Mouse (Mus musculus): Measurements from ENCODE around the gene Lgi4. TPM values are rescaled to one million over a fixed set of nuclear protein-coding genes. Genes with fewer than 3 reads are reported as not detected.
A peak's percentile ranks its signal among the peaks of the same experiment; 100 is the strongest.

Lgi4 gene
- total RNA-seq, 2 experiments from 2014 or later: 24.2 to 24.9 TPM

DNA sequence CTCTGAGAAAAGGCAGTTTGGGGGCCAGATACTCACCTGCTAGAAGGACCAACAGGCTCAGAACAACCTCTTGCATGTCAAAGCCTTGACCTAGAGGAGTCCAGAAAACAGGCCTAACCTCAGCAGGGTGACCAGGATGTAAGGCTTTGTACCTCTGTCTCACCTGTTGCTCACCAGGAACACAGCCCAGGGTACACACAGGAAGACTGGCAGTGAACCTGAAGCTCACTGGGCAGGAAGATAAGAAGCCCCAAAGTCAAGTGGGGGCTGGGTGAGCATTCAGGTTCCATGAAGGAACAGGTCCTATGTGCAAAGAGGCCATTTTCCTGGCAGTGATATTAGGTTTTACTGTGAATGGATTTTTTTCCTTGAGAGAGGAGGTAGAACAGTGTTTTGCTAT lies 14.4 kb downstream of the Lgi4 start:
- DNase-seq (ENCODE audit: low spot score in 2 of 2): no peak
- intact Hi-C loops (cut with DNase I): no loop called here

GRCm38 (mm10) chr7:31074061-31074712 lies 15.0 kb downstream of the Lgi4 start:
- intact Hi-C loops (cut with DNase I): no loop called here
- peak in 1 of 2 experiments; percentile 58 for DNase-seq (ENCODE audit: low spot score in 2 of 2)

DNA sequence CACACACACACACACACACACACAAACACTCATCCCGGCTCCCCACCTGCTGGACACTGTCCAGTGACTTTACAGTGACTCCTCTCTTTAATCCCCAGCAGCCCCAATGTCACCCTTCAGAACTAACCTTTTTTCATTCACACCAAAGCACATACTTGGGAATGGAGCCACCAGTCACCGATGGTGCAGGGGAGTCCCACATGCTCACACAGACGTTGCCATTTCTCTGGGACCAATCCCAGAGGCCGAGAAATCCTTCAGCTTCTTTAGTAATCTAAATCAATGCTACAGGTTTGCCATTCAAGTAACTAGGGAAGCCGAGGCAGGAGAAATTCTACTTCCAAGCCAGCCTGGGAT lies 15.5 kb downstream of the Lgi4 start:
- intact Hi-C loops (cut with DNase I): no loop called here
- DNase-seq (ENCODE audit: low spot score in 2 of 2): peak in 1 of 2 experiments; percentile 64

DNA sequence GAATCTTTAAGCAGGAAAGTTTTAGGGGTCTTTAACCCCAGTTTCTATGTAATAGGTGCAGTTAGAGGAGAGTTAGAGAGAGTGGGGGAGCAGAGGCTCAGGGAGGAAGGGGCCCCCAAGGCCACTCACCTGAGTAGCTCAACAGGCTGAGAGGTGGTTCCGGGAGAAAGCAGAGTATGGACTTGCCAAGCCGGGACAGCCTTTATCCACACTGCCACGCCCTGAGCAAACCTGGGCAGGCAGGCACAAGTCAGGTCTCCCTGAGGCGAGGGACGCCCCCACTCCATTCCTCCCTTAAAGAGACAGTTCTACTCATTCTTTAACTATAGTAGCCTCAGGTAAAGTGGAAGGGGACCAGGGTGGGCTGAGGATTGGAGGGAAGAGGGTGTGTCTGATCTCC lies 17.4 kb downstream of the Lgi4 start, which contains the start of gene Fxyd3:
Gene Fxyd3, minus strand, starts transcription at position 213 of the 400 bp plus-strand sequence.
- intact Hi-C loops (cut with DNase I): no loop called here

DNA sequence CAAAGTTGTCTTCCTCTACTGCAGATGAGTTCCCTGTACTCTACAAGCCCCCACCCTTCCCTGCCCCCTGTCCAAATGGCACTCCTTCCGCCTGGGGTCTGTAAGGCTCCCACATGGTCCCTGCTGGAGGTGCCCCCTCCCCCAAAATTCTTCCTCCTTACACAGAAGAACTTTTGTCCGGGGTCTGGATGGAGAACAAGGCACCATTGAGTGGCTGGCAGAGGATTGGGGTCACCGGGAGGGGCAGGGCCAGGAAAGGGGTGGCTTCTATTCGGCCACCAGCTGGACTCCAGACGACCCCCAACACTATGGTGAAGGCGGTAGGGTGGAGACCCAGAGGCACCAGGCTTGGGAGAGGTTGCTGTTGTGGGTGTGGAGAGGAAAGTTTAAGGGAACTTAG lies 18.3 kb downstream of the Lgi4 start:
- DNase-seq (ENCODE audit: low spot score in 2 of 2): peak in 1 of 2 experiments; percentile 51
- intact Hi-C loops (cut with DNase I): no loop called here

More for the DNA sequence above, 17.4 kb downstream of the Lgi4 start, which contains the start of gene Fxyd3:
- DNase-seq (ENCODE audit: low spot score in 2 of 2): no peak

GRCm38 (mm10) chr7:31077885-31078445 lies 18.8 kb downstream of the Lgi4 start:
- DNase-seq (ENCODE audit: low spot score in 2 of 2): peak; percentile 71 to 86
- intact Hi-C loops (cut with DNase I): loop anchor here (1.0 kb wide), 1 partner anchor 19 kb away; the partner anchor contains the start of gene Lgi4

DNA sequence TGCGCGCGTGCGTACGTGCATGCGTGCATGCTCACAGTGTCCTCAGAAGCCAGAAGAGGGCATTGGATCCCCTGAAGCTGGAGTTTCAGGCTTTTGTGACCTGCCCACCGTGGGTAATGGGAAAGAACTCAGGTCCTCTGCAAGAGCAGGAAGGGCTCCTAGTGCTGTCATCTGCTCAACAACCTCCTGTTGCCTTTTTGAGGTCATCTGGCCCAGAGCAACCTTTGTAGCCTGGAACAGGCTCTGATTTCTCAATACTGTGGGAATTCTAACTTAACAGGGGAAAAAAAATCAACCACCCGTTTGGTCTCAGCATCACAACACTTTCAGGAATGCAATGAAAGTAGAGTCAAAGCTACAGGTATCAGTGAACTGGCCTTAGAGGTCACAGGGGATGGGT lies 20.5 kb downstream of the Lgi4 start:
- intact Hi-C loops (cut with DNase I): no loop called here

GRCm38 (mm10) chr7:31080611-31081010 lies 21.5 kb downstream of the Lgi4 start:
- intact Hi-C loops (cut with DNase I): no loop called here
- DNase-seq (ENCODE audit: low spot score in 2 of 2): no peak

More for the DNA sequence above, 20.5 kb downstream of the Lgi4 start:
- no peak for DNase-seq (ENCODE audit: low spot score in 2 of 2)

DNA sequence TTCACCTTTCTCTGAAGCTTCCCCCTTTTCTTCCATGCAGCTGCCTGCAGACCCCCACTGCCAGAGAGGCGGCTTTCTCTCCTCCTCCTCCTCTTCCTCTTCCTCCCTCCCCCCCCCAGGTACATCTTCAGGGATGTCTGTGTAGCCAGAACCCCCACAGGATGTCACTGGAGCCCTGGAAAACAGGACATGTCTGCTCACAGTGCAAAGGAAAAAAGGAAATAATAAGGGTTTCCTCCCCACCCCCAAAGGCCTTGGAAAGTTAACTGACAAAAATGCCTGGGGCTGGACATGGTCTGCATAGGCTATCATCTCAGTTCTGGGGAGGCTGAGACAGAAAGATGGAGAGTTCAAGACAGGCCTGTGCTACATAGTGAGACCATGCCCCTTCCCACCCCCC lies 22.0 kb downstream of the Lgi4 start:
- intact Hi-C loops (cut with DNase I): no loop called here
- no peak for DNase-seq (ENCODE audit: low spot score in 2 of 2)

- intact Hi-C loops (cut with DNase I): no loop called here
- no peak for DNase-seq (ENCODE audit: low spot score in 2 of 2)
These were observed 23.0 kb downstream of the Lgi4 start for GRCm38 (mm10) chr7:31082106-31082505.

DNA sequence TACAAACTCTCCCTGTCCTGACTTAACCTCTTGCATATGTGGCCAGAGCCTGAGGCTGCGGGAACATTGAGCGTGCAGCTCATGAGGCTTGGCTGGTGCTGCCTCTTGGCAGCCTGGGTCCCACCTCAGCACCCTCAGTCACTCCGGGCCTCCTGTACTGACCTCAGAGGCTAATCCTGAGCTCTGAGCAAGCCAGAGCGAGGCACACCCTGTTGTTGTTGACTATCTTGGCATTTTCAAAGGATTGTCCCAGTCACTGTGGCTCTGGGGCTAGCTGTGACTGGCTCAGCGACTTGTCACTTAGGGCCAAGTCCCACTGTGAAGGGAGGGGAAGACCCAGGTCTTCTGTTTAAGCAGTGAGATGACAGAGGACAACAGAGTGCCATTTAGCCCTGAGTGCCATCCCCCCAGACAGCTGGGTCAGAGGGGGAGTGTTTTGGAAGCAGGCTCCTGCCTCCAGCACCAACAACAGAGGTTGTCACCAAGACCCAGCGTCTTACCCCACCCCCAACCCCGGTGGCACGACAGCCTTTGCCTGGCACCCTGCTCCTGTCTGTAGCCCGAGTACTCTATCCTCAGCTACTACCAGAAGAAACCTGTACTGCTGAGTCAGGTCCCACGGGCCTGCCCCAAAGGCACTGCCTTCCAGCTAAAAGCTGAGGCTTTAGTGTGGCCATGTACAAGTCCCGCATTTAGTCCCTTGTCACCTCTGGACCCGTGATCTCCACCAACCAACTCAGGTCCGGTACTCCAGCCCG lies 23.9 kb downstream of the Lgi4 start:
- peak in 1 of 2 experiments; percentile 54 for DNase-seq (ENCODE audit: low spot score in 2 of 2)
- intact Hi-C loops (cut with DNase I): no loop called here

DNA sequence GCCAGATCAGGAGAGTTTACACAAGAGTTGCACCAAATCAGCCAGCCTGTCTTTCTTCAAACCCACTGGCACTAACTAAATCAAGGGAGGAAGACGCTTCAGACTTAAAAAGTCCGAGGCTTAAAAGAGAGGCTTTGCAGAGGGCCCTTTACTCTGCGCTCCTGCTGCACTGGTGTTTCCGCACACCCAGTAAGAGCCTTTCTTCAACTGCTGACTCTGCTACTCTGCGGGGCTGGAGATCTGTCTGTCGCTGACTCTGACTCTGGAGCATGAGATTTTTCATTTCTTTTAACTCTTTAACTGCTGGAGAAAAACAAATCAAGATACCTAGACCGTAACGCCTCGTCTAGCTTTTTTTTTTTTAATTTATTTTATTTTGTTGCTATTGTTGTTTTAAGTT lies 25.0 kb downstream of the Lgi4 start:
- intact Hi-C loops (cut with DNase I): no loop called here
- DNase-seq (ENCODE audit: low spot score in 2 of 2): peak in 1 of 2 experiments; percentile 37

DNA sequence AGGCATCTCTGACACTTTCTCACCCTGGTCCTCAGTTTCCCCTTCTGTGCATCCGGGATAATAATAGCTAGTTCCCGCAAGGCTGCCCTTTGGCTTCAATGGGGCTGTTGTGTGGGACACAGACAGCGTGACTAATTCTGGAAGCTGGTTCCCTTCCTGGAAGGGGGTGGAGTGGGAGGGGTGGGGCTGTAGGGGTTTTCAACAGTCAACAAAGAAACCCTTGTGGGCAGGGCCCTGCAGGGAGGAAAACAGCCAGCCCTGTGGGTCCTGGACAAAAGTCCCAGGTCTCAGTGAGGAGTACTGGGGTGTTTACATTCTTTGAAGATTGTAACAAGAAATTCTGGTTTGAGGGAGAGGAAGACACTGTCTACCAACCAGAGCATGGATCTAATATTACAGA lies 26.0 kb downstream of the Lgi4 start:
- intact Hi-C loops (cut with DNase I): no loop called here
- peak in 1 of 2 experiments; percentile 57 for DNase-seq (ENCODE audit: low spot score in 2 of 2)

- no peak for DNase-seq (ENCODE audit: low spot score in 2 of 2)
- intact Hi-C loops (cut with DNase I): no loop called here
These were observed 27.1 kb downstream of the Lgi4 start for GRCm38 (mm10) chr7:31086175-31086755.

DNA sequence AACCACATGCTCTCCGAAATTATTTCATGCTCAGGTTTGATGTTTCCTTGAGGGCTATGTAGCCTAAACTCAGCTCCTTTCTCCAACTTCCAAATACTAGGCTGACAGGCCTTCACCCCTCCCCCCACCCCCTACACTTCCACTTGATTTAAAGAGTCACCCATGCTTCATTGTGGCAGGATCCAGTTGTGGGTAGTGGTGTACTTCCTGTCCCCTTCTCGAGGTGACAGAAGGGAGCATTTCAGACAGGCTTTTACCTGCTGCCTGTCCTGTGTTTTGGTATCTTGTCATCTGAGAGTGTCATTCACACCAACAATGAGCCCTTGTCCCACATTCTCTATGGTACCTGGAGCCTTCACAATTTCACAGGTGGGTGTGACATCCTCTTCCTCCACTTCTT lies 28.1 kb downstream of the Lgi4 start:
- intact Hi-C loops (cut with DNase I): no loop called here
- no peak for DNase-seq (ENCODE audit: low spot score in 2 of 2)

DNA sequence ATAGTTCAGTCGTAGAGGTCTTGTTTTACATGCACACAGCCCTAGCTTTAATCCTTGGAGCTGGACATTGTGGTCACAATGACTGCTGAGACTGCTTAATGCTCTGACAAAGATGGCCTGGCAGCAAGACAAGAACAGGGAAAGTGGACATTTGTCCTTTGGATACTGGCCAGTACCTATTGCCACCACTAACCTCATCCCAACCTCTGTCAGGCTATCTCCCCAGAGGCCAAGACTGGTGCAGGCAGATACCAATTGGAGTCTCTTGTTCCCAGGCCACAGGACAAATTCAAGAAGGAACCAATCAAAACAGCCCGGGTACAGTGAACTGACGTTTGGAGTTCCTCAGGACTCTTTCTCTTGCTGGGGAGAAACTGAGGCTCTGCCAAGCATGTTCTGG lies 29.1 kb downstream of the Lgi4 start:
- intact Hi-C loops (cut with DNase I): no loop called here
- no peak for DNase-seq (ENCODE audit: low spot score in 2 of 2)

- intact Hi-C loops (cut with DNase I): no loop called here
- no peak for DNase-seq (ENCODE audit: low spot score in 2 of 2)
These were observed 30.6 kb downstream of the Lgi4 start for GRCm38 (mm10) chr7:31089721-31090120.

GRCm38 (mm10) chr7:31094774-31095501 lies 35.8 kb downstream of the Lgi4 start:
- no peak for DNase-seq (ENCODE audit: low spot score in 2 of 2)
- intact Hi-C loops (cut with DNase I): loop anchor here (5.0 kb wide), 1 partner anchor 138 kb away; the partner anchor contains the start of gene Usf2

- DNase-seq (ENCODE audit: low spot score in 2 of 2): no peak
- intact Hi-C loops (cut with DNase I): loop anchor here (1.0 to 5.0 kb wide), 2 partner anchors 38 to 140 kb away; partner anchors contain the start of genes Lgi4 and Usf2
These were observed 37.9 kb downstream of the Lgi4 start for GRCm38 (mm10) chr7:31096892-31097564.

Data from left cerebral cortex, postnatal 25 days (tissue).